Mouse (Mus musculus): ENCODE results near the gene Rbm7. TPM values are rescaled to one million over a fixed set of nuclear protein-coding genes. Genes with fewer than 3 reads are reported as not detected.

The Rbm7 gene
- polyA plus RNA-seq, 1 experiment from 2014 or later = 71.4 TPM

GRCm38 (mm10) chr9:48450066-48450465 is 45.0 kb downstream of the Rbm7 start:
- no peak overlapping the region for H3K9ac ChIP-seq
- H3K4me2 ChIP-seq = no peak overlapping the region
- H3K36me3 ChIP-seq = no peaks in the 10 kb centered on the region
- ATAC-seq (ENCODE audit: low FRiP score, low read depth) = no peak
- H3K27me3 ChIP-seq = no peaks in the 10 kb centered on the region
- no peaks in the 10 kb centered on the region for H3K4me1 ChIP-seq (replicated peaks)
- no peak overlapping the region for H3K4me3 ChIP-seq
- H3K27ac ChIP-seq (replicated peaks) = no peak overlapping the region
- no peaks in the 10 kb centered on the region for H3K9me3 ChIP-seq
- 95% methylated on average over 17 of the region's 17 CpGs for WGBS

GRCm38 (mm10) chr9:48447783-48448209 is 47.3 kb downstream of the Rbm7 start:
- Histone ChIP-seq H3K27me3 (no peaks in the 10 kb centered on the region), H3K4me1 (replicated peaks) (no peaks in the 10 kb centered on the region), H3K27ac (replicated peaks) (no peak overlapping the region), H3K9me3 (no peaks in the 10 kb centered on the region), H3K36me3 (no peaks in the 10 kb centered on the region), H3K9ac (no peak overlapping the region), H3K4me3 (no peak overlapping the region), H3K4me2 (no peak overlapping the region)
- 43% methylated on average over 5 of the region's 5 CpGs for WGBS
- ATAC-seq (ENCODE audit: low FRiP score, low read depth) = no peak

GRCm38 (mm10) chr9:48444821-48445220 is 50.3 kb downstream of the Rbm7 start:
- 81% methylated on average over 2 of the region's 2 CpGs for WGBS
- no peak overlapping the region for H3K4me3 ChIP-seq
- ATAC-seq (ENCODE audit: low FRiP score, low read depth) = no peak
- no peaks in the 10 kb centered on the region for H3K9me3 ChIP-seq
- H3K4me1 ChIP-seq (replicated peaks) = no peaks in the 10 kb centered on the region
- H3K27ac ChIP-seq (replicated peaks) = no peak overlapping the region
- no peaks in the 10 kb centered on the region for H3K36me3 ChIP-seq
- no peak overlapping the region for H3K4me2 ChIP-seq
- no peak overlapping the region for H3K9ac ChIP-seq
- H3K27me3 ChIP-seq = no peaks in the 10 kb centered on the region

GRCm38 (mm10) chr9:48443873-48444272 is 51.2 kb downstream of the Rbm7 start:
- ATAC-seq (ENCODE audit: low FRiP score, low read depth) = no peak
- 89% methylated on average over 1 of the region's 1 CpGs for WGBS
- no peaks in the 10 kb centered on the region for H3K4me1 ChIP-seq (replicated peaks)

More at GRCm38 (mm10) chr9:48443873-48444272, 51.2 kb downstream of the Rbm7 start:
- Histone ChIP-seq H3K9me3 (no peaks in the 10 kb centered on the region), H3K36me3 (no peaks in the 10 kb centered on the region), H3K9ac (no peak overlapping the region), H3K4me2 (no peak overlapping the region), H3K4me3 (no peak overlapping the region), H3K27me3 (no peaks in the 10 kb centered on the region), H3K27ac (replicated peaks) (no peak overlapping the region)

Small RNAs within 50 kb of the gene (microRNA-seq; reads per million reads assigned to microRNA genes)
- gene Gm23653 = not detected

Other genes with a start within 250 kb of the Rbm7 start
- gene Nxpe2, start 141.8 kb downstream of the Rbm7 start, polyA plus RNA-seq (2015; fragmentation: Nextera tagmentation; extraction: Ambion mirVana) = 0.27 and 0.58 TPM in 2 replicates
- gene Rexo2, start 14.7 kb downstream of the Rbm7 start, polyA plus RNA-seq (2015; fragmentation: Nextera tagmentation; extraction: Ambion mirVana) = 110 and 118 TPM in 2 replicates
- 23.8 and 26.4 TPM in 2 replicates for gene Gm5617, start 143 bp upstream of the Rbm7 start, polyA plus RNA-seq (2015; fragmentation: Nextera tagmentation; extraction: Ambion mirVana)
- gene Nnmt, start 109.9 kb upstream of the Rbm7 start, polyA plus RNA-seq (2015; fragmentation: Nextera tagmentation; extraction: Ambion mirVana) = 1.5 and 1.6 TPM in 2 replicates

Data from hindbrain, embryonic 15.5 days (tissue).